Mouse (Mus musculus) gastrocnemius, postnatal 14 days (tissue): Measurements from ENCODE around the gene Scml2. TPM values are rescaled to one million over a fixed set of nuclear protein-coding genes. Genes with fewer than 3 reads are reported as not detected.
"Not testable (repeated sequence)": the region's sequence is repeated elsewhere in the genome, so short reads cannot be mapped to it uniquely, and the experiment has no call there.

ENCODE experiments used
- DNase-seq: peaks from one replicate; pipeline ENCODE4 v3.0.0; 2021; ENCODE audit warnings: mixed read lengths
- intact Hi-C: fragments of 180-260 bp; cut with DNase I; formaldehyde crosslinking; loops from one replicate; pipeline ENCODE4 v1.15.1; 2025; ENCODE audit warnings: low total_unique reads
- long read RNA-seq, 2 experiments: library from polyadenylated mRNA; stranded (forward); transcript quantifications; one replicate each; pipeline ENCODE4 v2.0.0; 2021
- total RNA-seq, 2 experiments: library from RNA; stranded (reverse); gene quantifications; 2 replicates each; pipeline ENCODE4 v1.2.3; 2021

Gene Scml2
- under 1 TPM; 0.66 to 0.82 TPM for total RNA-seq
- long read RNA-seq, experiment 1, result 0 reads
- long read RNA-seq, experiment 2, partial matches to known transcripts, result 0 of 1 reads
- long read RNA-seq, experiment 2, other reads (novel, unspliced or antisense), result 1 of 1 reads

DNA sequence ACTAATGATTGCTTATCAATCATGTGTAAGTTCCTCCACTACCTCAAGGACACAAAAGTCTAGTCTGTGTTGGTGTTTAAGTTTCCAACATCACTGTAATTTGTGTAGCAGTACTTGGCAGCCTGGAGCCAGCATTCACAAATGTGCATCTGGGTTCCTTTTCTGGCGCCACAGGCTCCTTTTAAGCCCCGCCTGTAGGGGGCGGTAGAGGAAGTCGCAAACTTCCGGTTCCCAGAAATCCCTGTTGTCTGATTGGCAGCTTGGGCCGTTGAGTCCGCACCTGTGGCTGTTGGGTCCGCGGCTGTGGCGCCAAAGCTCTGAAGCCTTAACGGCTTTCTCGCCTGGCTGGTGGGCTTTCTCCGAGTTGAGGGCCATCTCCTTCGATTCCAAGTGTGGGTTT, at the start of gene Scml2:
TSS of gene Scml2 (plus strand) at position 301 of the 400 bp plus-strand sequence.
- intact Hi-C loops, DNase-seq: not testable (repeated sequence)

DNA sequence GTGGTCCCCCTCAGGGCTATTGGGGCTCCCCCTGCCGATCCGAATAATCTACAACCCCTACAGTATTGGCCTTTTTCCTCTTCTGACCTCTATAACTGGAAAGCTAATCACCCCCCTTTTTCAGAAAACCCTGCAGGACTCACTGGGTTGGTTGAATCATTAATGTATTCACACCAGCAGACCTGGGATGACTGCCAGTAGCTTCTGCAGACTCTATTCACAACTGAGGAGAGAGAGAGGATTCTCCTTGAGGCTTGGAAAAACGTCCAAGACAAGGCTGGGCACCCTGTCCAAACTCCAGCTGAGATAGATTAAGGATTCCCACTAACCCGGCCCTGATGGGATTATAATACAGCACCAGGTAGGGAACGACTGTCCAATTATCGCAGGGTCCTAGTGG, 41.4 kb upstream of the Scml2 start:
- intact Hi-C loops, DNase-seq: not testable (repeated sequence)

DNA sequence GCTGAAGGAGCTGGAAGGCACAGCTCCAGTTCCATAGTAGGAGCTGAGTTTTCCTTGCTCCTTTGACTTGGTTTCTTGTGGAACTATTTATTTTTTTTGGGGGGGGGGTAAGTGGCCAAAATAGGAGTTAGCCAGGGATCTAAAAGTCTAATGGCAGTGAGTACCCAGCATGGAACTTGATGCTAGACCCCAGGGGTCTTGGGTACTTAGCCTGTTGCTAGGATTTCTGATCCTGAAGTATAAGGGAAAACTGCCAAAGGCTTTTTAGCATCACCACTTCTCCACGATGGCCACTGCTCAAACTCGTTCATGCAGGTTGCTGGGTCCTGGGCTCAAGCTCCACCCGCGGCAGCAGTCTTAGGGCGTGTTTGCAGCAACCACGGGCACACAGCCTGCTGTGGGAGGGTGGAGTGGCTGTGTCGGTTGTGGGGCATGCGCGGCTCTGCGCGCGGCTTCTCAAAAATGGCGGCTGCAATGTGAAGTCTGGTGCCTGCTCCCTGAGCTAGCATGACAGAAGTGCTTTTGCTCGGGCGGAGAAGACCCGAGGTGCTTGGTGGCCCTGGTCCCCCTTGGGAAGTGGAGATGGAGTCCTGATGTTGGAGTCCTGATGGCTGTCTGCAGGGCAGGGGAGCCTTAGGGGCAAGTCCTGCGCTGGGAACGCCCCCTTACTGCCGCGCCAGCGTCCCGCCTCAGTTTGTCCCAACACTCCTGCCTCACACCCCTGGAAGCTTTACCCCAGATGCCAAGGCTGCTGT, 45.5 kb downstream of the Scml2 start:
- intact Hi-C loops, result no loop called here
- DNase-seq, result peak; percentile 60

DNA sequence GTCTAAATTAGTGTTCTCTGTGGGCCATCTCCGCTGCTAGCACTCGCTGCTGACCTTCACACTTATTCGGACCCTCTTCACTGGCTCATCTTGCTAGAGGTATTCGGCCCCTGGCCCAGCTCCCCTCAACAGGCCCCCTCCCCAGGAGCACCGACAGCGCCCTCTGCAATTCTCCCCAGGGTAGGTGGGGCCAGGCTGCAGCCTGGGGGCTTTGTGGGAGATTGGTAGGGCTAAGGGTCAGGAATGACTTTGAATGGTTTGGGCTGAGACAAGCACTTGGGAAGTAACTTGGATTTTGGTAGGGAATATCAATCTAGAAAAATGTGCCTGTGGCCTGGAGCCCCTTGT, 46.0 kb downstream of the Scml2 start:
- no peak for DNase-seq
- intact Hi-C loops, result no loop called here

DNA sequence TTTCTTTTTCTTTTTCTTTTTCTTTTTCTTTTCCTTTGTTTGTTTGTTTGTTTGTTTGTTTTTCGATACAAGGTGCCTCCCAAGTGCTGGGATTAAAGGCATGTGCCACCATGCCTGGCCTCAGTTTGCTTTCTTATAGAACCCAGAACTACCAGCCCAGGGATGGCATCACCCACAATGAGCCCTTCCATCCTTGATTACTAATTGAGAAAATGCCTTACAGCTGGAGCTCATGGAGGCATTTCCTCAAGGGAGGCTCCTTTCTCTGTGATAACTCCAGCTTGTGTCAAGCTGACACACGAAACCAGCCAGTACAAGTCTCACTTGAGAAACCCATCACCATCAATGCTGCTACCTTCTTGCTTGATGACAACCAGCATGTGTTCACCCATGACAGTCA, 170.2 kb downstream of the Scml2 start, which contains the start of gene Gm15262:
TSS of gene Gm15262 (plus strand) at position 301 of the 400 bp plus-strand sequence.
- DNase-seq, intact Hi-C loops: not testable (repeated sequence)

Other genes with a start within 250 kb of the Scml2 start
- under 1 TPM in 1 of 2 experiments, not detected in 1; 0.11 TPM for gene Gja6, start 210.1 kb upstream of the Scml2 start, total RNA-seq
- gene Cdkl5, start 122.5 kb upstream of the Scml2 start, total RNA-seq, result 1 to 10 TPM; 1.2 to 1.4 TPM
- gene Gm15262, start 170.3 kb downstream of the Scml2 start, total RNA-seq, result under 1 TPM; 0.08 to 0.09 TPM